Mouse (Mus musculus): ENCODE data around the gene Adarb2.

DNA sequence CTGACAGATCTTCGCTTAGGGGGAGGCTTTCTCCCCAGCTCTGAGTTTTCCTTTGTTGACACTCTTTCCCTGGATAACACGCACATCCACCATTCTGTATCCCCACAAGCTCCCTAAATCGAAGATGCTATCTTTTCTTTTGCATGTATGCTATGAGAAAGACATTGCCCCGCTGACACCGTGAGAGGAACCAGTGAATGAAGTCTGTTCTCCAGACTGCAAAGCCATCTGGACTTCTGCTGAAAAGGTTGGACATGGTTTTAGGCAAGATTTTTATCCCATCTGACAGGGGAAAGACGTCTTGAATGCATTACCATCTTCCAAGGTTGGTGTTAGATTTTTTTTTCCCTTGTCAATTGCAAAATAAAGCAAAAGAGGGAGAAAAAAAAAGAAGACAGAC is 426.9 kb downstream of the Adarb2 start:
- TF ChIP-seq CTCF (IDR thresholded peaks at IDR 0.05; ENCODE audit: low read depth) (no peak), EP300 (IDR thresholded peaks at IDR 0.05; ENCODE audit: low read depth) (no peak)
